Mouse (Mus musculus): ENCODE results near the gene Nrf1. TPM values are rescaled to one million over a fixed set of nuclear protein-coding genes. Genes with fewer than 3 reads are reported as not detected.

Nrf1 gene
- polyA plus RNA-seq, 1 experiment from 2014 or later: 14.0 TPM

DNA sequence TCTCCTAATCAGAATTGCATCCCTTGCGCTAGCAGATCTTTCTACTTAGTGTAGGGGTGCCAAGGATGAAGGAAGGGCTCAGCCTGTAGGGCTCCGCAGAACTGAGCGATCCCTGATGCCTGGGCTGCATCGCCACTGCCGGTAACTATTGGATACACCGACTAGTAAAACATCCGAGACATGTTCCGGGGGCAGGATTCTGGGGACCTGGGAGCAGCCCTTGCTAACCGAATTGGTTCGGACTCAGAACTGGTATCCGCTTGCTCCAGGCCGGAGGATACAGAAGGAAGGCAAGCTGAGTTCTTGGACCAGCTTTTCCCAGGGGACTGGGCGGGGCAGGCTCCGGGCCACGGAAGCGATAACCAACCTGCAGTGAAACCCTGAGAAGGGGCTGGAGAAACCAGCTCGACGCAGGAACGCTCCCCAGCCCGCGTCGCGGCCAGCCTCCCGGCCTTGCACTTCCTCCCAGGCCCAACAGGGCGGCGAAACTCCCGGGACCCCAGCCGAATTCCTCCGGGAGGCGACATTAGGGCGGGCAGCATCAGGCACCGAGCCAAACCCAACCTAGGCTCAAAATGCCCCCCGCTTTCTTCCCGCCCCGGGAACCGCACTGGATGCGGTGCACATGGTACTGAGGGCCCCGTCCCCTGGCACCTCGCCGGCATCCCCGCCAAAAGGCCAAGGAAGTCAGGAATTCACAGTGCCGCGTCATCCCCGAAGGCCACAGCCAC is 125.2 kb downstream of the Nrf1 start:
- Histone ChIP-seq H3K9ac (ENCODE audit: low read depth, low read length) (peak overlapping the region; percentile 48; the same call in 1 of the 2 replicates), H3K36me3 (ENCODE audit: control insufficient read depth, insufficient read depth) (no peaks in the 10 kb centered on the region), H3K27me3 (replicated peaks; ENCODE audit: control insufficient read depth, insufficient read depth, low read length) (peaks cover 72% of the 10 kb centered on the region), H3K9me3 (ENCODE audit: control insufficient read depth) (no peaks in the 10 kb centered on the region), H3K4me2 (replicated peaks; ENCODE audit: low read depth) (peak overlapping the region; percentile 85), H3K4me1 (replicated peaks; ENCODE audit: control insufficient read depth, insufficient read depth, low read length) (no peaks in the 10 kb centered on the region), H3K27ac (ENCODE audit: low read depth, low read length) (0 out of 2 replicates have a peak overlapping the region, but pooled peaks have one; percentile 74), H3K4me3 (ENCODE audit: low read depth, low read length) (peak overlapping the region; percentile 57)
- WGBS: 2% methylated on average over 44 of the region's 44 CpGs
- peak; percentile 71 for TF ChIP-seq CTCF (IDR thresholded peaks at IDR 0.05; ENCODE audit: low read depth)
- ATAC-seq: peak; percentile 18; the same call in 1 of the 2 replicates

GRCm38 (mm10) chr6:30173551-30174460 is 126.0 kb downstream of the Nrf1 start:
- H3K4me3 ChIP-seq (ENCODE audit: low read depth, low read length): peak overlapping the region; percentile 57
- TF ChIP-seq CTCF (IDR thresholded peaks at IDR 0.05; ENCODE audit: low read depth): no peak
- peak; percentile 91 for ATAC-seq
- peaks cover 80% of the 10 kb centered on the region for H3K27me3 ChIP-seq (replicated peaks; ENCODE audit: control insufficient read depth, insufficient read depth, low read length)
- H3K9ac ChIP-seq (ENCODE audit: low read depth, low read length): peak overlapping the region; percentile 48
- H3K4me2 ChIP-seq (replicated peaks; ENCODE audit: low read depth): peak overlapping the region; percentile 85
- no peaks in the 10 kb centered on the region for H3K4me1 ChIP-seq (replicated peaks; ENCODE audit: control insufficient read depth, insufficient read depth, low read length)
- H3K27ac ChIP-seq (ENCODE audit: low read depth, low read length): peak overlapping the region; percentile 74; the same call in 1 of the 2 replicates
- H3K9me3 ChIP-seq (ENCODE audit: control insufficient read depth): no peaks in the 10 kb centered on the region
- no peaks in the 10 kb centered on the region for H3K36me3 ChIP-seq (ENCODE audit: control insufficient read depth, insufficient read depth)
- WGBS: 1% methylated on average over 77 of the region's 80 CpGs

DNA sequence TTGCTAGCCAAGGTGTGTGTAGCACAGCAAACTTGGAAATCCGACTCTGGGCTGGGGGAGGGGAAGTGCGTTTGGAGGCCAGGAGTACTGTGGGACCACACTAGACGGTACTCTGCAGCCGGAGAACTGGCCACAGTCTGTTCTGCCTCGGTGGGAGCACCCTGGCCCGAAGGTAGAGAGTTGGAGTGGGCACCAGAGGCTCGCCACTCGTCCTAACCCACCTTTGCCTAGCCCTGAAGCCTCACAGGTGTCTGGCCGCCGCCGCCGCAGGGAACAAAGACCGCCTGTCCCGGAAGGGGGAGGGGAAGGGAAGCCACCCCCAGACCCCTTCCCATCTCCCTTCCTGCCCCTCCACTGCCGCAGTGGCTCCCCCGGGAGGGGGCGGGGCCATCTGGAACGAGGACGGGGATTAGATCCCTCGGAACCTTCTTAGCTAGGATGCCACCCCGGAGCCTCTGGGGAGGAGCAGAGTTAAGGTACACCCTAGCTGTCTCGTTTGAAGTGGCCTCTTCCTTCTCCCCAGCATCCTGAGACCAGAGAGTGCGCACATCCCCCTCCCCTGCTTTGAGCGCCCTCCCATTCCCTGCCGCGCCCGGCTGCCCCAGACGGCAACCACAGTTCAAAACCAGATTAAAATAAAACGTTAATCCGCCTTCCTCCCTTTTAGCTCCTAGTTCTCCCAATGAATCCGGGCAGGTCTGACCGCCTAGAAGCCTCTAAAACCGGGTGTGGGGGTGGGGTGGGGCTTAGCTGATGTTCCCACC is 126.9 kb downstream of the Nrf1 start:
- peak; percentile 0; the same call in 1 of the 2 replicates for ATAC-seq
- no peak for TF ChIP-seq CTCF (IDR thresholded peaks at IDR 0.05; ENCODE audit: low read depth)
- no peaks in the 10 kb centered on the region for H3K36me3 ChIP-seq (ENCODE audit: control insufficient read depth, insufficient read depth)
- H3K27ac ChIP-seq (ENCODE audit: low read depth, low read length): 0 out of 2 replicates have a peak overlapping the region, but pooled peaks have one; percentile 74
- peak overlapping the region; percentile 85 for H3K4me2 ChIP-seq (replicated peaks; ENCODE audit: low read depth)
- no peaks in the 10 kb centered on the region for H3K9me3 ChIP-seq (ENCODE audit: control insufficient read depth)
- WGBS: under 1% methylated on average over 33 of the region's 33 CpGs
- H3K4me1 ChIP-seq (replicated peaks; ENCODE audit: control insufficient read depth, insufficient read depth, low read length): no peaks in the 10 kb centered on the region
- H3K27me3 ChIP-seq (replicated peaks; ENCODE audit: control insufficient read depth, insufficient read depth, low read length): peaks cover 88% of the 10 kb centered on the region
- peak overlapping the region; percentile 57 for H3K4me3 ChIP-seq (ENCODE audit: low read depth, low read length)
- peak overlapping the region; percentile 48 for H3K9ac ChIP-seq (ENCODE audit: low read depth, low read length)

DNA sequence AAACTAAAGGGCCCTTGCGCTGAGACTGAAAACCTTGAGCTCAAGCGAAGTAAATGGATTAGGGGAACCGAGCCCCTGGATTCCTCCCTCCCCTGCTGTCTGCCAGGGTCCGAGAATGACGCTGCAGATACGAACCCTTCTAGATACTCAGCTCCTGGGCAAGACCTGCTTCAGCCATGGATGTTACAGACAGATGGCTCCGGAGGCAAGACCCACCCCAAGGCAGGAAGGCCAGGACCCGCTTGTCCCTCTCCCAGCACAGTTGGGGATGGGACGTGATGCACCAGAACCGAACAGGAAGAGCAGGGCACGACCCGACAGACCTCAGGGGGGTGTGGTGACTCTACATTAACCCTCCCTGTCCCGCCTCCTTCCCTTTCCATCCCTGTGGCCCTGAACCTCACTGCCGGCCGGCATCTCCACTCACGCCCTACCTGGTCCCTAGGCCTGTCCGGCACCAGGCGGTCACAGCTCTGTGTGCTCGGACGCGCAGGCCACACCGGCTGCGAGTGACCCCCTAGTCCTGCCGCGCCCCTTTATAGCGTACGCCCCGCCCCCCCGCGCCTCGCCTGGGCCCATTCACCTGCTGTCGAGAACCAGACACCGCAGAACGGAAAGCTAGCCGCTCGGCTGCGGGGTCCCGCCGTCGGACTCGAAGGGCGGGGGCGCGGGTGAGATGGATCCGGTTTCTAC is 127.6 kb downstream of the Nrf1 start:
- TF ChIP-seq CTCF (IDR thresholded peaks at IDR 0.05; ENCODE audit: low read depth): no peak
- no peak overlapping the region for H3K9ac ChIP-seq (ENCODE audit: low read depth, low read length)
- no peaks in the 10 kb centered on the region for H3K4me1 ChIP-seq (replicated peaks; ENCODE audit: control insufficient read depth, insufficient read depth, low read length)

DNA sequence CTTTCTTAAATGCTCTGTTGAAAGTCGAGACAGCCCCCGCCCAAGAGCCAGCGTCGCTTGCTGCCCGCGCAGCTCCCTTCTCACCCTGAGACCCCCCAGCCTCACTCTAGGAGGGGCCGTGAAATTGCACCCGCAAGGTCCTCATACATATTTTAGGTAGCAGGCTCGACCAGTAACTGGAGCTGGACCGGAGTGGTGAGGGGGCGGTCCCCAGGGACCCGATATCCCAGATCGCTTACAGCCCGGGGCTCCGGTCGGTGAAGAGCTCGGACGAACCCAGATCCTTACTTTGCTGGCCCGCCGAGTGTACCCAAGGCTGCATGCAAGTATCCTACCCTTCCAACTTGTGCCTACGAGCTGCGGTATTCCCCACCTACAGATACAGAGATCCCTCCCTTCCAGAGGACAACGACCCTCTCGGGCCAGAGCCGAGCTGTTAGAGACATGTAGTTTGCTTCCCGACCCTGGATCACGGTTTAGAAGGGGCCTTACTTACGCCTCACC is 128.2 kb downstream of the Nrf1 start:
- Histone ChIP-seq H3K4me2 (replicated peaks; ENCODE audit: low read depth) (peak overlapping the region; percentile 85), H3K27ac (ENCODE audit: low read depth, low read length) (no peak overlapping the region), H3K36me3 (ENCODE audit: control insufficient read depth, insufficient read depth) (no peaks in the 10 kb centered on the region), H3K4me1 (replicated peaks; ENCODE audit: control insufficient read depth, insufficient read depth, low read length) (no peaks in the 10 kb centered on the region), H3K4me3 (ENCODE audit: low read depth, low read length) (peak overlapping the region; percentile 57), H3K9me3 (ENCODE audit: control insufficient read depth) (no peaks in the 10 kb centered on the region), H3K9ac (ENCODE audit: low read depth, low read length) (no peak overlapping the region), H3K27me3 (replicated peaks; ENCODE audit: control insufficient read depth, insufficient read depth, low read length) (peaks cover 98% of the 10 kb centered on the region)
- ATAC-seq: no peak
- no peak for TF ChIP-seq CTCF (IDR thresholded peaks at IDR 0.05; ENCODE audit: low read depth)
- 2% methylated on average over 28 of the region's 28 CpGs for WGBS

More for the DNA sequence above, 127.6 kb downstream of the Nrf1 start:
- Histone ChIP-seq H3K27ac (ENCODE audit: low read depth, low read length) (no peak overlapping the region), H3K36me3 (ENCODE audit: control insufficient read depth, insufficient read depth) (no peaks in the 10 kb centered on the region), H3K4me2 (replicated peaks; ENCODE audit: low read depth) (peak overlapping the region; percentile 85), H3K4me3 (ENCODE audit: low read depth, low read length) (peak overlapping the region; percentile 57), H3K9me3 (ENCODE audit: control insufficient read depth) (no peaks in the 10 kb centered on the region), H3K27me3 (replicated peaks; ENCODE audit: control insufficient read depth, insufficient read depth, low read length) (peaks cover 95% of the 10 kb centered on the region)
- WGBS: 2% methylated on average over 44 of the region's 45 CpGs
- ATAC-seq: no peak

All from intestine, postnatal 0 days (tissue).